Comparison of ENCODE assay signal across 25 mouse cellular contexts in the genomic region with DNA sequence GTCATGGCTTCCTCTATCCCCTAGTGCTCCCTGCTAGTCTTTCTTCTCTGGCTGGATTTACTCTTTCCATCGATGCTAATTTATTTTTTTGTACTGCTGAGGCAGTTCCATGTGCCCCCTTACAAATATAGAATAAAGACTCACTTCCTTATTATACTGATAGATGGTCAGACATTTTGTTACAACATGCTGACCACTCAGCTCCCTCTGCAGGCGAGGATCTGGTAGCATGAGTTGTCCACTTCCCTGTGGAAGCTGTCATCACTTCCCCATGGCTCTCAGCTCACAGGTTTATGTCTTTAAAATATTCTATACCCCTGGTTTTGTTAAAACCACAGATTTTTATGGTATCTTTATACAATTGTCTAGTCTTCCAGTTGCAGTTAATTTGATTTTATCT. TPM values are rescaled to one million over a fixed set of nuclear protein-coding genes. Genes with fewer than 3 reads are reported as not detected.
DNase-seq lines count a peak whose midpoint lies in the region; ATAC-seq and TF ChIP-seq lines count a peak whose summit lies in the region.
"Had no signal": no experiment of that assay in that cellular context is flagged by ENCODE, and none has a peak within 500 bp of the region (broad histone marks: within the 10 kb centered on the region; RNA-seq: fewer than 3 reads in every experiment).

No protein-coding gene starts in this region.

- H3K4me2 ChIP-seq in liver, embryonic 12.5 days, result no peak overlapping the region
- no peak overlapping the region for H3K4me2 ChIP-seq in CH12.LX (ENCODE audit: insufficient read depth, low read depth, poor library complexity, severe bottlenecking)
- H3K4me2 ChIP-seq in heart, embryonic 12.5 days, result no peak overlapping the region
- H3K4me2 ChIP-seq: hindbrain, embryonic 14.5 days; limb, embryonic 15.5 days; stomach, embryonic 15.5 days had no signal

- no peaks in the 10 kb centered on the region for H3K4me1 ChIP-seq in liver, embryonic 12.5 days
- H3K4me1 ChIP-seq in CH12.LX (ENCODE audit: control insufficient read depth in 1 of 2, insufficient read depth in 2 of 2), result peaks cover 0 to 2% of the 10 kb centered on the region in 2 experiments; a peak in 2 of 4 replicates
- H3K4me1 ChIP-seq in heart, embryonic 12.5 days (replicated peaks), result peaks cover 3% of the 10 kb centered on the region
- H3K4me1 ChIP-seq: limb, embryonic 15.5 days; stomach, embryonic 15.5 days had no signal

- H3K36me3 ChIP-seq in liver, embryonic 12.5 days, result no peaks in the 10 kb centered on the region
- no peaks in the 10 kb centered on the region for H3K36me3 ChIP-seq in CH12.LX (replicated peaks in 1 of 2; ENCODE audit: control insufficient read depth in 1 of 2, insufficient read depth in 1 of 2, low read length in 1 of 2)
- no peaks in the 10 kb centered on the region for H3K36me3 ChIP-seq in heart, embryonic 12.5 days
- H3K36me3 ChIP-seq: limb, embryonic 15.5 days; stomach, embryonic 15.5 days had no signal

- H3K4me3 ChIP-seq in liver, embryonic 12.5 days, result no peak overlapping the region
- H3K4me3 ChIP-seq in CH12.LX (replicated peaks in 1 of 3; ENCODE audit: low read depth in 2 of 3, low read length in 2 of 3, poor library complexity in 1 of 3), result no peak overlapping the region
- H3K4me3 ChIP-seq in heart, embryonic 12.5 days, result no peak overlapping the region
- H3K4me3 ChIP-seq: limb, embryonic 15.5 days; stomach, embryonic 15.5 days had no signal

- DNase-seq in liver, result peak; percentile 13
- peak; percentile 7 for DNase-seq in CH12.LX (ENCODE audit: extremely low read depth)
- DNase-seq in R1 (ENCODE audit: low read depth, low spot score), result peak; percentile 6
- DNase-seq in urinary bladder, adult 2 months (ENCODE audit: low spot score), result no peak
- no peak for DNase-seq in cerebellum, adult 11-12 months
- DNase-seq: adrenal gland, postnatal 10 days; cerebellum, adult 9-10 months; gastrocnemius, postnatal 10 days; kidney, adult 11 months; kidney, postnatal 25 days; layer of hippocampus, adult 9-11 months; spleen, adult 18-20 months; thymus, postnatal 14 days had no signal

- TF ChIP-seq POLR2A in CH12.LX (IDR thresholded peaks at IDR 0.05; ENCODE audit: low read depth, low read length), result no peak

- peak; percentile 17; the same call in 1 of the 2 replicates for TF ChIP-seq RAD21 in CH12.LX (IDR thresholded peaks at IDR 0.05; ENCODE audit: low read depth, low read length)

- no peak for TF ChIP-seq EP300 in CH12.LX (IDR thresholded peaks at IDR 0.05; ENCODE audit: low read length)

- H3K79me2 ChIP-seq in CH12.LX (replicated peaks; ENCODE audit: control insufficient read depth, extremely low read depth, insufficient read depth, poor library complexity, severe bottlenecking), result no peaks in the 10 kb centered on the region

- 40% methylated on average over 2 of the region's 2 CpGs for WGBS in liver, embryonic 12.5 days (ENCODE audit: insufficient replicate concordance)
- 65% methylated on average over 2 of the region's 2 CpGs for WGBS in heart, embryonic 12.5 days

- no peaks in the 10 kb centered on the region for H3K9me3 ChIP-seq in liver, embryonic 12.5 days (replicated peaks)
- no peaks in the 10 kb centered on the region for H3K9me3 ChIP-seq in CH12.LX (replicated peaks; ENCODE audit: low read length)
- no peaks in the 10 kb centered on the region for H3K9me3 ChIP-seq in heart, embryonic 12.5 days (replicated peaks)
- H3K9me3 ChIP-seq: limb, embryonic 15.5 days; stomach, embryonic 15.5 days had no signal

- H3K27ac ChIP-seq in liver, embryonic 12.5 days, result no peak overlapping the region
- H3K27ac ChIP-seq in CH12.LX (ENCODE audit: insufficient read depth, low read depth), result no peak overlapping the region
- no peak overlapping the region for H3K27ac ChIP-seq in heart, embryonic 12.5 days (ENCODE audit: poor library complexity, severe bottlenecking)
- H3K27ac ChIP-seq: hindbrain, embryonic 14.5 days; limb, embryonic 15.5 days; stomach, embryonic 15.5 days had no signal

- in situ Hi-C loops in CH12.LX (cut with MboI; ENCODE audit: low pct_ligation_motif_present, low pct_unique_long_range_greater_than_20kb, low sequenced_read_pairs), result no loop called here

- TF ChIP-seq CTCF in CH12.LX (conservative IDR thresholded peaks at IDR 0.05 in 1 of 2, IDR thresholded peaks at IDR 0.05 in 1 of 2; ENCODE audit: low read depth in 2 of 2, low read length in 2 of 2), result peak in 1 of 2 experiments; percentile 48; a peak in 2 of 4 replicates

- H3K9ac ChIP-seq in liver, embryonic 12.5 days, result no peak overlapping the region
- no peak overlapping the region for H3K9ac ChIP-seq in CH12.LX (ENCODE audit: insufficient read depth, low read depth)
- H3K9ac ChIP-seq in heart, embryonic 12.5 days, result no peak overlapping the region
- H3K9ac ChIP-seq: hindbrain, embryonic 14.5 days; limb, embryonic 15.5 days; stomach, embryonic 15.5 days had no signal

- H3K27me3 ChIP-seq in liver, embryonic 12.5 days (replicated peaks), result no peaks in the 10 kb centered on the region
- no peaks in the 10 kb centered on the region for H3K27me3 ChIP-seq in CH12.LX (replicated peaks)
- no peaks in the 10 kb centered on the region for H3K27me3 ChIP-seq in heart, embryonic 12.5 days (replicated peaks)
- H3K27me3 ChIP-seq: limb, embryonic 15.5 days; stomach, embryonic 15.5 days had no signal

- ATAC-seq in liver, embryonic 12.5 days, result no peak
- peak; percentile 90 for ATAC-seq in megakaryocyte progenitor cell, adult 5-6 weeks (replicated peaks; ENCODE audit: poor library complexity)
- ATAC-seq in heart, embryonic 12.5 days (ENCODE audit: insufficient number of reproducible peaks, low FRiP score), result no peak
- ATAC-seq: midbrain, embryonic 16.5 days had no signal

- dilution Hi-C loops in CH12.LX (cut with MboI; ENCODE audit: extremely low pct_ligation_motif_present, extremely low pct_unique_long_range_greater_than_20kb, low sequenced_read_pairs), result no loop called here

TF ChIP-seq in CH12.LX, 34 proteins besides CTCF, POLR2A, EP300 and RAD21:
- TF ChIP-seq IRF4 (IDR thresholded peaks at IDR 0.05; ENCODE audit: low read depth, low read length), result no peak
- TF ChIP-seq SMC3 (IDR thresholded peaks at IDR 0.05; ENCODE audit: low read depth, low read length), result peak; percentile 23; the same call in 1 of the 2 replicates
- peak; percentile 41; the same call in 1 of the 2 replicates for TF ChIP-seq ELF1 (IDR thresholded peaks at IDR 0.05; ENCODE audit: low read depth, low read length)

RNA-seq across cellular contexts. Expression of gene Slc17a2, which starts 9.4 kb away (rescaled TPM):
- 0.35 and 0.43 TPM in 2 replicates for polyA plus RNA-seq in liver, embryonic 12.5 days (2016; fragmentation: Nextera tagmentation; extraction: Ambion mirVana)
- total RNA-seq in CH12.LX (2012; rRNA removed) (0.04 TPM in 1 of 2 replicates, not detected in the other), CH12.LX (2014; rRNA removed) (not detected in 2 replicates)
- not detected in 2 replicates for polyA plus RNA-seq in CH12.LX (2012; ENCODE audit: insufficient read length, low read depth)
- total RNA-seq in megakaryocyte progenitor cell, adult 5-6 weeks (2015), result not detected in 2 replicates
- not detected in 2 replicates for total RNA-seq in megakaryocyte progenitor cell, adult 5-6 weeks (2017)
- not detected in 2 replicates for polyA plus RNA-seq in urinary bladder, adult 2 months (2012; rRNA removed)
- polyA plus RNA-seq in heart, embryonic 12.5 days (2016; fragmentation: Nextera tagmentation; extraction: Ambion mirVana), result not detected in 2 replicates
- total RNA-seq: heart, adult 8-10 months; heart, postnatal 25 days; left cerebral cortex, postnatal 10 days had no signal
- polyA plus RNA-seq: forebrain, embryonic 11.5 days; hindbrain, embryonic 14.5 days; limb, embryonic 15.5 days; midbrain, embryonic 16.5 days; neural tube, embryonic 11.5 days had no signal

RNA-seq across cellular contexts. Expression of gene Slc17a3, which starts 23.1 kb away (rescaled TPM):
- 0.72 and 0.79 TPM in 2 replicates for polyA plus RNA-seq in liver, embryonic 12.5 days (2016; fragmentation: Nextera tagmentation; extraction: Ambion mirVana)
- total RNA-seq in CH12.LX (2012; rRNA removed), result not detected in 2 replicates
- total RNA-seq in CH12.LX (2014; rRNA removed), result not detected in 2 replicates
- not detected in 2 replicates for polyA plus RNA-seq in CH12.LX (2012; ENCODE audit: insufficient read length, low read depth)
- 0.39 TPM in 1 of 2 replicates, not detected in the other for total RNA-seq in megakaryocyte progenitor cell, adult 5-6 weeks (2015)
- 0.10 TPM in 1 of 2 replicates, not detected in the other for total RNA-seq in megakaryocyte progenitor cell, adult 5-6 weeks (2017)
- polyA plus RNA-seq in urinary bladder, adult 2 months (2012; rRNA removed), result not detected in 2 replicates
- not detected in 2 replicates for polyA plus RNA-seq in heart, embryonic 12.5 days (2016; fragmentation: Nextera tagmentation; extraction: Ambion mirVana)
- total RNA-seq: heart, adult 8-10 months; heart, postnatal 25 days had no signal
- polyA plus RNA-seq: forebrain, embryonic 11.5 days; hindbrain, embryonic 14.5 days; midbrain, embryonic 16.5 days; neural tube, embryonic 11.5 days had no signal

RNA-seq across cellular contexts. Expression of gene Trim38, which starts 46.4 kb away (rescaled TPM):
- not detected in 2 replicates for polyA plus RNA-seq in liver, embryonic 12.5 days (2016; fragmentation: Nextera tagmentation; extraction: Ambion mirVana)
- total RNA-seq in CH12.LX (2012; rRNA removed) (not detected in 2 replicates), CH12.LX (2014; rRNA removed) (not detected in 2 replicates)
- 0.11 TPM in 1 of 2 replicates, not detected in the other for polyA plus RNA-seq in CH12.LX (2012; ENCODE audit: insufficient read length, low read depth)
- not detected in 2 replicates for total RNA-seq in megakaryocyte progenitor cell, adult 5-6 weeks (2015)
- 0.42 TPM in 1 of 2 replicates, not detected in the other for total RNA-seq in megakaryocyte progenitor cell, adult 5-6 weeks (2017)
- 0.25 and 0.36 TPM in 2 replicates for polyA plus RNA-seq in urinary bladder, adult 2 months (2012; rRNA removed)
- 0.13 TPM in 1 of 2 replicates, not detected in the other for polyA plus RNA-seq in heart, embryonic 12.5 days (2016; fragmentation: Nextera tagmentation; extraction: Ambion mirVana)
- total RNA-seq: adrenal gland, postnatal 10 days; gastrocnemius, postnatal 10 days; heart, adult 8-10 months; heart, postnatal 25 days had no signal
- polyA plus RNA-seq: forebrain, embryonic 11.5 days; hindbrain, embryonic 14.5 days; limb, embryonic 15.5 days; midbrain, embryonic 16.5 days; neural tube, embryonic 11.5 days had no signal

RNA-seq across cellular contexts. Expression of gene Slc17a1, which starts 51.4 kb away (rescaled TPM):
- not detected in 2 replicates for polyA plus RNA-seq in liver, embryonic 12.5 days (2016; fragmentation: Nextera tagmentation; extraction: Ambion mirVana)
- total RNA-seq in CH12.LX (2012; rRNA removed) (not detected in 2 replicates), CH12.LX (2014; rRNA removed) (not detected in 2 replicates)
- not detected in 2 replicates for polyA plus RNA-seq in CH12.LX (2012; ENCODE audit: insufficient read length, low read depth)
- not detected in 2 replicates for total RNA-seq in megakaryocyte progenitor cell, adult 5-6 weeks (2015)
- total RNA-seq in megakaryocyte progenitor cell, adult 5-6 weeks (2017), result not detected in 2 replicates
- not detected in 2 replicates for polyA plus RNA-seq in urinary bladder, adult 2 months (2012; rRNA removed)
- not detected in 2 replicates for polyA plus RNA-seq in heart, embryonic 12.5 days (2016; fragmentation: Nextera tagmentation; extraction: Ambion mirVana)
- total RNA-seq: gastrocnemius, postnatal 10 days; heart, adult 8-10 months; heart, postnatal 25 days; left cerebral cortex, postnatal 10 days had no signal
- polyA plus RNA-seq: forebrain, embryonic 11.5 days; hindbrain, embryonic 14.5 days; limb, embryonic 15.5 days; midbrain, embryonic 16.5 days; neural tube, embryonic 11.5 days had no signal

RNA-seq across cellular contexts. Expression of gene Hist1h1a, which starts 52.7 kb away (rescaled TPM):
- 4.9 and 5.8 TPM in 2 replicates for polyA plus RNA-seq in liver, embryonic 12.5 days (2016; fragmentation: Nextera tagmentation; extraction: Ambion mirVana)
- 1,163 and 1,722 TPM in 2 replicates for total RNA-seq in CH12.LX (2012; rRNA removed)
- 22.2 and 30.9 TPM in 2 replicates for total RNA-seq in CH12.LX (2014; rRNA removed)
- polyA plus RNA-seq in CH12.LX (2012; ENCODE audit: insufficient read length, low read depth), result 1.7 and 2.4 TPM in 2 replicates
- 151 and 174 TPM in 2 replicates for total RNA-seq in megakaryocyte progenitor cell, adult 5-6 weeks (2015)
- 2,111 and 2,271 TPM in 2 replicates for total RNA-seq in megakaryocyte progenitor cell, adult 5-6 weeks (2017)
- polyA plus RNA-seq in urinary bladder, adult 2 months (2012; rRNA removed), result not detected in 2 replicates
- 0.54 and 1.4 TPM in 2 replicates for polyA plus RNA-seq in heart, embryonic 12.5 days (2016; fragmentation: Nextera tagmentation; extraction: Ambion mirVana)
- polyA plus RNA-seq: midbrain, embryonic 16.5 days had no signal

Comparison
In these comparisons a context has a peak if more than half of its experiments do, and no peak if none do; other contexts are left out.
1. DNase-seq: peak in liver (single experiment), CH12.LX (single experiment) and R1 (single experiment); none in urinary bladder, adult 2 months (single experiment) and cerebellum, adult 11-12 months (single experiment).